12 mouse cellular contexts compared by ENCODE assay signal in the genomic region with DNA sequence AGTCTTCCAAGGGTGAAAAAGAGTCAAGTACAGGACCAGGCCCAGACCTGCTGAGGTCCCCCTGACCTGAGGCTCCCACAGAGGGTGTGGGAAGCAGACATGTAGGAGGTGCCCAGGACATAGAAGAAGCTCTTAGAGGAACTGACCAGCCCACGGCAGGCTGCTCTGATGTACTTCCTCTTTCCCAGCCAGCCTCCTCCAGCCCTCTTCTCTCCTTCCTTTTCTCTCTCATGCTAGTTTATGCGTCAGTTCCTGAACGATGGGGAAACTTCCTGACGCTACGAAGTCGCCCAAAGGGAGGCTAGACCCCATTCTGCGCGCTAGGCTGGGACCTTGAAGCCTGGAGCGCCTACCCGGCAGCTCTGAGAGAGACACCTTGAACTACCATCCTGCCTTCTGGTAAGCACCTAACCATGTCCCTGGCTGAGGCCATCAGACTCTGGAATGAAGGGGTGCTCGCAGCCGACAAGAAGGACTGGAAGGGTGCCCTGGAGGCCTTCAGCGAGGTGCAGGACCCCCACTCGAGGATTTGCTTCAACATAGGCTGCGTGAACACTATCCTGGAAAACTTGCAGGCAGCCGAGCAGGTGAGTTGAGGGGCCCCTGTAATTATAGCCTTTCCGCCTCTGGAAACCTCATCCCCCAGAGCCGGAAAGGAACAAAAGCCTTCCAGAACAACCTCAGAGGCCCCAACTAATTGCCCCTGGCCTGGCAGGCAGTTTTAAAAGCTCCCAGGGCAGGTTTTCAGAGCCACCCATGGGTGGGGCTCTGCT. TPM values are rescaled to one million over a fixed set of nuclear protein-coding genes. Genes with fewer than 3 reads are reported as not detected.
DNase-seq lines count a peak whose midpoint lies in the region; ATAC-seq lines count a peak whose summit lies in the region.
"Had no signal": no experiment of that assay in that cellular context is flagged by ENCODE, and none has a peak within 500 bp of the region (broad histone marks: within the 10 kb centered on the region; RNA-seq: fewer than 3 reads in every experiment).

No protein-coding gene starts in this region.

- H3K4me1 ChIP-seq in heart, embryonic 15.5 days (replicated peaks) = peaks cover 8% of the 10 kb centered on the region; the same call in 1 of the 2 replicates
- H3K4me1 ChIP-seq in megakaryocyte, embryonic 14.5 days = peaks cover 50% of the 10 kb centered on the region

- no peaks in the 10 kb centered on the region for H3K9me3 ChIP-seq in heart, embryonic 15.5 days (replicated peaks)
- no peaks in the 10 kb centered on the region for H3K9me3 ChIP-seq in megakaryocyte, embryonic 14.5 days

- no peaks in the 10 kb centered on the region for H3K27me3 ChIP-seq in heart, embryonic 15.5 days
- peaks cover 4% of the 10 kb centered on the region for H3K27me3 ChIP-seq in megakaryocyte, embryonic 14.5 days (replicated peaks)

- H3K27ac ChIP-seq in heart, embryonic 15.5 days = no peak overlapping the region

- intact Hi-C loops in heart, postnatal 10 days (cut with DNase I) = no loop called here

- H3K4me2 ChIP-seq in heart, embryonic 15.5 days = no peak overlapping the region

- ATAC-seq in heart, embryonic 15.5 days (replicated peaks; ENCODE audit: insufficient number of reproducible peaks, insufficient read depth, low FRiP score, low read depth) = no peak
- ATAC-seq: forebrain, embryonic 14.5 days had no signal

- no peak overlapping the region for H3K9ac ChIP-seq in heart, embryonic 15.5 days

- WGBS in heart, embryonic 15.5 days = 63% methylated on average over 18 of the region's 18 CpGs

- DNase-seq in heart, adult 11 months = peak; percentile 96
- DNase-seq in heart, postnatal 10 days = no peak
- peak; percentile 82 for DNase-seq in A20 (ENCODE audit: low read depth, low spot score)
- DNase-seq in urinary bladder, adult 18-20 months (ENCODE audit: low spot score in 2 of 2) = no peak
- no peak for DNase-seq in frontal cortex, postnatal 10 days (ENCODE audit: low spot score in 2 of 2)
- DNase-seq in embryo, embryonic 11 days = no peak
- DNase-seq: adrenal gland, postnatal 14 days; thymus, postnatal 14 days had no signal

- peak overlapping the region; percentile 18; the same call in 1 of the 2 replicates for H3K4me3 ChIP-seq in heart, embryonic 15.5 days
- H3K4me3 ChIP-seq in megakaryocyte, embryonic 14.5 days (replicated peaks) = peak overlapping the region; percentile 86

- H3K36me3 ChIP-seq in heart, embryonic 15.5 days = no peaks in the 10 kb centered on the region
- peaks cover 24% of the 10 kb centered on the region for H3K36me3 ChIP-seq in megakaryocyte, embryonic 14.5 days (replicated peaks; ENCODE audit: low read length)

RNA-seq across cellular contexts. Expression of a gene that starts 7.8 kb away (rescaled TPM):
- 1 to 10 TPM; 2.8 to 2.9 TPM for total RNA-seq in heart, postnatal 10 days (2021)
- polyA plus RNA-seq in heart, embryonic 15.5 days (2015; fragmentation: Nextera tagmentation; extraction: Ambion mirVana) = 3.3 and 5.8 TPM in 2 replicates
- 5.1 and 21.6 TPM in 2 replicates for polyA plus RNA-seq in megakaryocyte, embryonic 14.5 days (2012; ENCODE audit: insufficient read depth, low replicate concordance)

RNA-seq across cellular contexts. Expression of a gene that starts 41.5 kb away (rescaled TPM):
- 10 to 100 TPM; 81.2 to 86.1 TPM for total RNA-seq in heart, postnatal 10 days (2021)
- polyA plus RNA-seq in heart, embryonic 15.5 days (2015; fragmentation: Nextera tagmentation; extraction: Ambion mirVana) = 189 and 199 TPM in 2 replicates
- 108 and 673 TPM in 2 replicates for polyA plus RNA-seq in megakaryocyte, embryonic 14.5 days (2012; ENCODE audit: insufficient read depth, low replicate concordance)

RNA-seq across cellular contexts. Expression of a gene that starts 41.7 kb away (rescaled TPM):
- total RNA-seq in heart, postnatal 10 days (2021) = 10 to 100 TPM; 59.3 to 72.0 TPM
- polyA plus RNA-seq in heart, embryonic 15.5 days (2015; fragmentation: Nextera tagmentation; extraction: Ambion mirVana) = 54.7 and 64.6 TPM in 2 replicates
- polyA plus RNA-seq in megakaryocyte, embryonic 14.5 days (2012; ENCODE audit: insufficient read depth, low replicate concordance) = 1.1 and 2.7 TPM in 2 replicates

RNA-seq across cellular contexts. Expression of a gene that starts 57.5 kb away (rescaled TPM):
- not detected for total RNA-seq in heart, postnatal 10 days (2021)
- not detected in 2 replicates for polyA plus RNA-seq in heart, embryonic 15.5 days (2015; fragmentation: Nextera tagmentation; extraction: Ambion mirVana)
- not detected in 2 replicates for polyA plus RNA-seq in megakaryocyte, embryonic 14.5 days (2012; ENCODE audit: insufficient read depth, low replicate concordance)
- total RNA-seq: adrenal gland, postnatal 14 days; layer of hippocampus, adult 8-10 months had no signal

Comparison
In these comparisons a context has a peak if more than half of its experiments do, and no peak if none do; other contexts are left out.
1. DNase-seq: peak in heart, adult 11 months (single experiment) and A20 (single experiment); none in heart, postnatal 10 days (0 of 2), urinary bladder, adult 18-20 months (0 of 2), frontal cortex, postnatal 10 days (0 of 2) and embryo, embryonic 11 days (single experiment).
2. RNA of a gene that starts 41.7 kb away (polyA plus RNA-seq): 54.7 to 64.6 TPM in heart, embryonic 15.5 days; 1.1 to 2.7 TPM in megakaryocyte, embryonic 14.5 days; every median in the first group is over 10 times any median in the second.